Mouse (Mus musculus): ENCODE results near the gene Ccdc9. TPM values are rescaled to one million over a fixed set of nuclear protein-coding genes. Genes with fewer than 3 reads are reported as not detected.

Gene Ccdc9
- polyA plus RNA-seq (2014; fragmentation: Illumina TruSeq; extraction: RNeasy Lipid Tissue Mini Kit (QIAGEN cat#74804)), result 15.1 TPM

DNA sequence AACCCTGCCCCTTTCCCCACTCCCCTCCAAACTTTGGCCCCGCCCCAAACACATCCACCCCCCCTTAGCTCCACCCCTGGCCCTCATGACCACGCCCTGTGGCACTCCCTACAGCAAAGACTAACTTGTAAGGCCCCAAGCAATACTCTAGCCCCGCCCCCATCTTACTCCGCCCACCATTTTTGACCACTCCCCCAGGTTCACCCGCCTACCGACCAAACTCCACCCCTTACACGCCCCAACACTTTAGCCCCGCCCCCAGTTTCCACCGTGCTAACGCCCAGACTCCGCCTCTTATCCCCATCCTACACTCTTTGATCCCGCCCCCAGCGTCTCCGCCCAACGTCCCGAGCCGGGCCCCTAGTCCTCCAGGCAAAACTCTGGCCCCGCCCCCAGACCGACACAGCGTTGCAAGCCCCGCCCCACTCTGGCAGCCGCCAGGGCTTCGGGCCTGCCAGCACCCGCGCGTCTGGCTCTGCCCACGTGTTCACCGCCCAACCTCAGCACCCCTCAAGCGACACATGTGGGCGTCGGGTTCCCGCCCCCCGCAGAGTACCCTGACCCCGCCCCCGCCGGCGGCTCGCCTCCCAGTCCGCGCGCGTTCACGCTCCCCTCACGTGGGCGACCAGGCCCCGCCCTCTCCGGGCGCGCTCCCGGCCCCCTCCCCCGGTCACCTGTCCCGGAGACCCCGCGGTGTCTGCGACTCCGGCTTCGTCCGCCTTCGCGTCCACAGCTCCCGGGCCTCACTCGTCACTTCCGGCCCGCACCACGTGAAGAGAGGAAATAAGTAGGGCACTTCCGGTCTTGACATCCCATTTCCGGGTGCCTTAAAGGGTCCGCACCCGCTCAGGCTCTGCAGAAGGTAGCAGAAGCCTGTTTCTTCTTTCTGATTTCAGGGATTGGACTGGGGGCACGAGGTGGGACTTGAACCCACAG lies at the start of gene Ccdc9:
Gene Ccdc9 (minus strand): TSS at position 770 of the 936 bp plus-strand sequence.

DNA sequence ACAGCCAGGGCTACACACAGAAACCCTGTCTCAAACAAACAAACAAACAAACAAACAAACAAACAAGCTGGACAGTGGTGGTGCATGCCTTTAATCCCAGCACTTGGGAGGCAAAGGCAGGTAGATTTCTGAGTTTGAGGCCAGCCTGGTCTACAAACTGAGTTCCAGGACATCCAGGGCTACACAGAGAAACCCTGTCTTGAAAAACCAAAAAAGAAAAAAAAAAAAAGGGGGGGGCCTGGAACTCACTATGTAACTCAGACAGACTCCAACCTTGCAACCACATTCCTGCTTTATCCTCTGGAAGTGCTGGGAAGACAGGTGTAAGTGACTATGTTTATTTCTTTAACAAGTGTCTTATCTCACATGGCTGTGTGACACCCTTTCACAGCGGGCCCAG lies 21.5 kb upstream of the Ccdc9 start, which contains the start of gene Bbc3:
Gene Bbc3 (plus strand): TSS at position 301 of the 400 bp plus-strand sequence.

DNA sequence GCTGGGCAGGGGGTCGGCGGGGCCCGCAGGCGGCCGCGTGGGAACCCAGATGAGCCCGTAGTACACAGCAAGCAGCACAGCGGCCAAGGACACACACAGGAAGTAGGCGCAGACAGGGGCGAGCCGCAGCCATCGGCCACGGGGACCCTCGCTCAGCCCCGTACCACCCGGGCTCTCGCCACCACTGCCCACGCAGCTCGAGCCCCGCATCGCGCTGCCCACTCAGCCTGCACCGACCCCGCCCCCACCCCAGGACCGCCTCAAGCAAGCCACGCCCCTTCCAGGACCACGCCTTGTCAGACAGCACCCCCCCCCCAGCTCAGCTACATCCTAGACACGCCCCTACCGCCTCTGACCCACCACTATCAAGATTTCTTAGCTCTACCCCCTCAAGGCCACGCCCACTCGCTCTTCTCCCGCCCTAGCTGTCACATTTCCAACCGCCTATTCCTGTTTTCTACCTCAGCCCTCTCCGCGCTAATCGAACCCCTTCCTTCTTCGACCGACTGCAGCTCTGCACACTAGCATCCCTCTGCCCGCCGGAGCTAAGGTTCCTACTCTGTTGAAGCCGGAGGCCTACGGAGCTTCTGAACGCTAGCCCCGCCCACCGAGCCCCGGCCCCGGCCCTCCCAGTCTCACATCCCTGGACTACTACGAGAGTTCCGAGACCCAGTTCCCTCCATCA lies 13.4 kb downstream of the Ccdc9 start, which contains the start of gene Inafm1:
Gene Inafm1 (minus strand): TSS at position 537 of the 685 bp plus-strand sequence.

DNA sequence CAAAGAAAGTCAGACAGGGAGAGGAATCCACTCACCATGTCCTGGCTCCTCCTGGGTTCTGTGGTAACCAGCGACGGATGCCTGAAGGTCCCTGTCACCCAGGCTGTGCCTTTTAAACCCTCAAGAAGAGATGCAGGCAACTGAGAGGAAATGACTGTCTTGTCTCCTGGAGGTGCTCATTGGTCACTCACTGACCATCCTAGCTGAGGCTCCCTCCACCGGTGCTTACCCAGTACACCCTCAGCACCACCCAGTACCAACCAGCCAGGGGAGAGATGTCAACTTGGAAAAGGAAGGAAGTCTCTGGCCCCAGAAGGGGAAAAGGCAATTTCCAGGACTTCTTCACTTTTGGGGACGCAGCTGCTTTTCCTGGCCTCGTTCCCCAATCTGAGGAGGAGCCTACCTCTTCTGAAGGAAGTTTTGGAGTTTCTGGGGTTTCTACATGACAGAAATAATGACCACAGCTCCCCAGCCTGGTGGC lies 27.4 kb downstream of the Ccdc9 start, which contains the start of gene C5ar1:
Gene C5ar1 (minus strand): TSS at position 431 of the 481 bp plus-strand sequence.

DNA sequence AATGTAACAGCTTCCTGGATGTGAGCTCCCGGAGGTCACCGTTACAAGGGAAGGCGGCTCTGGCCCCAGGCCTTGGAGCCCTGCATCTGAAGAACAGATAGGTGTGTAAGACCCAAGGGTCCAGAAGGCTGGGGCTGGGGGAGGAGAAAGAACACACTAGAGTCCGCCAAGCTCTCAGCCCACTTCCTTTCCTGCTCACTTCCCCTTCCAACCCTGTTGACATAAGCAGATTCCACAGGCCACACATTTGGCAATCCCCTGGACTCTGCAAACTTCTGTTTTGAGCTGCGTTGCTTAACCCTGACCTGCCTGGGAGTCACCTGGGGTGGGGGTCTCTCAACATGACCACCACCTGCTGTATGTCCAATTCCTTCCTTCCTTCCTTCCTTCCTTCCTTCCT lies 42.5 kb downstream of the Ccdc9 start, which contains the start of gene C5ar2:
Gene C5ar2 (minus strand): TSS at position 88 of the 400 bp plus-strand sequence.

Other genes starting within 250 kb of the Ccdc9 start
- gene Bicra, start 238.9 kb downstream of the Ccdc9 start, polyA plus RNA-seq (2014; fragmentation: Illumina TruSeq; extraction: RNeasy Lipid Tissue Mini Kit (QIAGEN cat#74804)), result 0.77 TPM
- 0.11 TPM for gene Zfp541, start 225.0 kb downstream of the Ccdc9 start, polyA plus RNA-seq (2014; fragmentation: Illumina TruSeq; extraction: RNeasy Lipid Tissue Mini Kit (QIAGEN cat#74804))
- 20.8 TPM for gene Napa, start 188.3 kb downstream of the Ccdc9 start, polyA plus RNA-seq (2014; fragmentation: Illumina TruSeq; extraction: RNeasy Lipid Tissue Mini Kit (QIAGEN cat#74804))
- gene Kptn, start 166.9 kb downstream of the Ccdc9 start, polyA plus RNA-seq (2014; fragmentation: Illumina TruSeq; extraction: RNeasy Lipid Tissue Mini Kit (QIAGEN cat#74804)), result 3.8 TPM
- 0.20 TPM for gene Slc8a2, start 157.0 kb downstream of the Ccdc9 start, polyA plus RNA-seq (2014; fragmentation: Illumina TruSeq; extraction: RNeasy Lipid Tissue Mini Kit (QIAGEN cat#74804))
- gene Meis3, start 111.7 kb downstream of the Ccdc9 start, polyA plus RNA-seq (2014; fragmentation: Illumina TruSeq; extraction: RNeasy Lipid Tissue Mini Kit (QIAGEN cat#74804)), result not detected
- 0.23 TPM for gene Dhx34, start 64.8 kb downstream of the Ccdc9 start, polyA plus RNA-seq (2014; fragmentation: Illumina TruSeq; extraction: RNeasy Lipid Tissue Mini Kit (QIAGEN cat#74804))
- gene C5ar2, start 42.6 kb downstream of the Ccdc9 start, polyA plus RNA-seq (2014; fragmentation: Illumina TruSeq; extraction: RNeasy Lipid Tissue Mini Kit (QIAGEN cat#74804)), result 0.46 TPM
- gene C5ar1, start 27.3 kb downstream of the Ccdc9 start, polyA plus RNA-seq (2014; fragmentation: Illumina TruSeq; extraction: RNeasy Lipid Tissue Mini Kit (QIAGEN cat#74804)), result 4.9 TPM
- gene Inafm1, start 13.2 kb downstream of the Ccdc9 start, polyA plus RNA-seq (2014; fragmentation: Illumina TruSeq; extraction: RNeasy Lipid Tissue Mini Kit (QIAGEN cat#74804)), result 2.3 TPM
- not detected for gene Bbc3, start 21.6 kb upstream of the Ccdc9 start, polyA plus RNA-seq (2014; fragmentation: Illumina TruSeq; extraction: RNeasy Lipid Tissue Mini Kit (QIAGEN cat#74804))
- gene Sae1, start 101.0 kb upstream of the Ccdc9 start, polyA plus RNA-seq (2014; fragmentation: Illumina TruSeq; extraction: RNeasy Lipid Tissue Mini Kit (QIAGEN cat#74804)), result 78.9 TPM
- gene Zc3h4, start 114.1 kb upstream of the Ccdc9 start, polyA plus RNA-seq (2014; fragmentation: Illumina TruSeq; extraction: RNeasy Lipid Tissue Mini Kit (QIAGEN cat#74804)), result 6.2 TPM
- not detected for gene Tmem160, start 166.0 kb upstream of the Ccdc9 start, polyA plus RNA-seq (2014; fragmentation: Illumina TruSeq; extraction: RNeasy Lipid Tissue Mini Kit (QIAGEN cat#74804))
- not detected for gene Npas1, start 190.9 kb upstream of the Ccdc9 start, polyA plus RNA-seq (2014; fragmentation: Illumina TruSeq; extraction: RNeasy Lipid Tissue Mini Kit (QIAGEN cat#74804))